Mouse (Mus musculus) urinary bladder, postnatal 0 days (tissue): ENCODE measurements around the gene Haus8. TPM values are rescaled to one million over a fixed set of nuclear protein-coding genes. Genes with fewer than 3 reads are reported as not detected.

ENCODE experiments used
- polyA plus RNA-seq: library from polyadenylated mRNA; unstranded; fragments of >200 nt; fragmentation: Nextera tagmentation; extraction: Ambion mirVana; gene quantifications from 2 replicates; pipeline ENCODE4 v1.2.1, GENCODE M21; 2015

Haus8 gene
- 21.3 and 24.6 TPM in 2 replicates for polyA plus RNA-seq

DNA sequence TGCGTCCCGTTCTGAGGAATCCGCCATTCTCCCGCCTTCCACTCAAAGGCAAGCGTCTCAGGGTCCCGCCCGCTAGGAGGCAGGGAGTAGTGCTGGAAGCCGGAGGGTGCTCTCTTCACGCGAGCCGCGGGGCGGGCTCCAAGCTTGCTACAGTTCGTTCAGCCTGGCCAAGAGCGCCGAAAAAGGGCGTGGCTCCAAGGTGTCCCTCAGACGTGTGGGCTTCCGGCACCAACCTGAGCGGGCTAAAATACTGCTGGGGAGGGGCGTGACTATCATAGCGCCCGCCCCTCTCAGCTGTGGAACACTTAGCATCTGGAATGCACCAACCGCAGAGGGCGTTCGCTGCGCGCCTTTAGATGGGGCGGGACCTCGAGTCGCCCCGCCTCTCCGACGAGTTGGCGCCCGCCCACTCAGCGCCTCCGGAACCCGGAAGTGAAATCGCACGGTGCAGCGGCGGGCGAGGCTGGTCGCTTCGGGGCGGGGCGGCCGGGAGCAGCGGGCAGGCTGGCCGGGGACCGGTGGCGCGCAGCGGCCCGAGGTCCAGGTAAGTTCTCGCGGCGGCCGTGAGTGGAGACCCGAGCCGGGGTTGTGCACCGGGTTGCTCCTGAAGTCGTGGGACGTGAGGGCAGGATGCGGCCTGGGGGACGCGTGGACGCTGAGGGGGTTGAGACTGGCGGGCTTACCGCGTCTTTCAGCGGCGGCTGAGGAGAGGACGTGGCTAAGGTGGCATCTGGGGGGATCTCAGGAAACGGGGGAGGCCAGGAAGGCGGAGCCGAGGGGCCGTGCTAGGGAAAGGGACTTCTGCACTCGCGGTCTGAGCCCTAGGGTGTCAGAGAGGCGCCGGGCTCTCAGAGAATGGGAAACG is at the start of gene Haus8, which contains the start of gene Myo9b:
Haus8 (minus strand) TSS at position 649 of the 865 bp plus-strand sequence.
Myo9b (plus strand) TSS at position 429 of the 865 bp plus-strand sequence.

Other genes with a start within 250 kb of the Haus8 start
- 11.9 and 13.6 TPM in 2 replicates for gene Myo9b, start 220 bp downstream of the Haus8 start, polyA plus RNA-seq
- 89.1 and 89.4 TPM in 2 replicates for gene Use1, start 93.9 kb upstream of the Haus8 start, polyA plus RNA-seq
- 5.5 and 5.7 TPM in 2 replicates for gene Ocel1, start 98.4 kb upstream of the Haus8 start, polyA plus RNA-seq
- 55.5 and 56.4 TPM in 2 replicates for gene Nr2f6, start 109.0 kb upstream of the Haus8 start, polyA plus RNA-seq
- gene Ushbp1, start 122.9 kb upstream of the Haus8 start, polyA plus RNA-seq, result 4.6 and 5.8 TPM in 2 replicates
- 62.9 and 66.6 TPM in 2 replicates for gene Babam1, start 123.9 kb upstream of the Haus8 start, polyA plus RNA-seq
- gene Ankle1, start 133.1 kb upstream of the Haus8 start, polyA plus RNA-seq, result 4.8 and 6.5 TPM in 2 replicates
- 24.9 and 28.3 TPM in 2 replicates for gene Abhd8, start 190.7 kb upstream of the Haus8 start, polyA plus RNA-seq
- gene Mrpl34, start 192.0 kb upstream of the Haus8 start, polyA plus RNA-seq, result 80.4 and 81.5 TPM in 2 replicates
- gene Dda1, start 196.3 kb upstream of the Haus8 start, polyA plus RNA-seq, result 74.3 and 86.1 TPM in 2 replicates
- gene Ano8, start 213.0 kb upstream of the Haus8 start, polyA plus RNA-seq, result 1.0 and 1.1 TPM in 2 replicates
- gene Gtpbp3, start 215.2 kb upstream of the Haus8 start, polyA plus RNA-seq, result 9.3 and 9.9 TPM in 2 replicates
- 12.9 and 13.2 TPM in 2 replicates for gene Plvap, start 238.8 kb upstream of the Haus8 start, polyA plus RNA-seq